7 mouse cellular contexts compared by ENCODE assay signal in genomic region chr3:59130431-59130830, GRCm38 (mm10). TPM values are rescaled to one million over a fixed set of nuclear protein-coding genes. Genes with fewer than 3 reads are reported as not detected.
DNase-seq lines count a peak whose midpoint lies in the region; ATAC-seq lines count a peak whose summit lies in the region.

No protein-coding gene starts in this region.

- WGBS in midbrain, embryonic 10.5 days, result 67% methylated on average over 8 of the region's 8 CpGs

- H3K4me3 ChIP-seq in midbrain, embryonic 10.5 days, result no peak overlapping the region

- peak; percentile 92 for DNase-seq in 416B (ENCODE audit: low read depth)
- DNase-seq in induced T-regulatory cell, adult 2 months (ENCODE audit: low read depth), result peak; percentile 66
- peak; percentile 49 for DNase-seq in lung, postnatal 10 days
- DNase-seq in right cerebral cortex, postnatal 10 days (ENCODE audit: low spot score in 2 of 2), result no peak
- DNase-seq in midbrain, embryonic 10.5 days (ENCODE audit: low spot score), result no peak
- DNase-seq in adipocyte (ENCODE audit: low spot score), result no peak

- H3K4me1 ChIP-seq in midbrain, embryonic 10.5 days, result 0 out of 2 replicates have a peak, but pooled peaks cover 6% of the 10 kb centered on the region

- peaks cover 2% of the 10 kb centered on the region; the same call in 1 of the 2 replicates for H3K36me3 ChIP-seq in midbrain, embryonic 10.5 days

- H3K9me3 ChIP-seq in midbrain, embryonic 10.5 days (replicated peaks), result no peaks in the 10 kb centered on the region

- ATAC-seq in CD4-positive, CD25-positive, alpha-beta regulatory T cell, adult 4 months, result peak; percentile 50

- no peaks in the 10 kb centered on the region for H3K27me3 ChIP-seq in midbrain, embryonic 10.5 days (ENCODE audit: low read depth, poor library complexity, severe bottlenecking)

- H3K27ac ChIP-seq in midbrain, embryonic 10.5 days (replicated peaks), result no peak overlapping the region

RNA-seq across cellular contexts. Expression of gene P2ry14, which starts 23.0 kb away (rescaled TPM):
- polyA plus RNA-seq in CD4-positive, CD25-positive, alpha-beta regulatory T cell, adult 4 months (2017; shearing (Covaris generic)), result 1 to 10 TPM; 4.8 to 5.2 TPM
- 1.7 and 1.8 TPM in 2 replicates for polyA plus RNA-seq in midbrain, embryonic 10.5 days (2016; fragmentation: Nextera tagmentation; extraction: Ambion mirVana)

RNA-seq across cellular contexts. Expression of gene Gpr171, which starts 28.8 kb away (rescaled TPM):
- polyA plus RNA-seq in CD4-positive, CD25-positive, alpha-beta regulatory T cell, adult 4 months (2017; shearing (Covaris generic)), result 10 to 100 TPM; 37.2 to 38.7 TPM
- 1.0 and 1.2 TPM in 2 replicates for polyA plus RNA-seq in midbrain, embryonic 10.5 days (2016; fragmentation: Nextera tagmentation; extraction: Ambion mirVana)

Comparison
In these comparisons a context has a peak if more than half of its experiments do, and no peak if none do; other contexts are left out.
1. DNase-seq: peak in 416B (single experiment), induced T-regulatory cell, adult 2 months (single experiment) and lung, postnatal 10 days (single experiment); none in right cerebral cortex, postnatal 10 days (0 of 2), midbrain, embryonic 10.5 days (single experiment) and adipocyte (single experiment).
2. RNA of gene Gpr171, which starts 28.8 kb away (polyA plus RNA-seq): 37.2 to 38.7 TPM in CD4-positive, CD25-positive, alpha-beta regulatory T cell, adult 4 months; 1.0 to 1.2 TPM in midbrain, embryonic 10.5 days; every median in the first group is over 10 times any median in the second.